7 mouse cellular contexts compared by ENCODE assay signal in genomic region chr9:111117126-111117642, GRCm38 (mm10). TPM values are rescaled to one million over a fixed set of nuclear protein-coding genes. Genes with fewer than 3 reads are reported as not detected.
DNase-seq lines count a peak whose midpoint lies in the region; ATAC-seq and TF ChIP-seq lines count a peak whose summit lies in the region.

Lrrfip2 (plus strand) TSS chr9:111117592.

- no peaks in the 10 kb centered on the region for H3K27me3 ChIP-seq in heart, embryonic 10.5 days (ENCODE audit: insufficient read depth, poor library complexity, severe bottlenecking)
- no peaks in the 10 kb centered on the region for H3K27me3 ChIP-seq in midbrain, embryonic 13.5 days

- H3K9ac ChIP-seq in midbrain, embryonic 13.5 days (replicated peaks): peak within 1 kb of the TSS; percentile 87

- no peaks in the 10 kb centered on the region; the same call in 1 of the 2 replicates for H3K4me1 ChIP-seq in cortical plate, adult 2 months (ENCODE audit: control insufficient read depth, insufficient read depth, low read length)
- H3K4me1 ChIP-seq in heart, embryonic 10.5 days: peaks cover 32% of the 10 kb centered on the region
- H3K4me1 ChIP-seq in midbrain, embryonic 13.5 days (replicated peaks): peaks cover 25% of the 10 kb centered on the region

- H3K4me3 ChIP-seq in cortical plate, adult 2 months (ENCODE audit: insufficient read depth, low read length): peak within 1 kb of the TSS; percentile 74
- H3K4me3 ChIP-seq in heart, embryonic 10.5 days: peak within 1 kb of the TSS; percentile 99
- H3K4me3 ChIP-seq in midbrain, embryonic 13.5 days (replicated peaks): peak within 1 kb of the TSS; percentile 90

- no peak for TF ChIP-seq POLR2A in cortical plate, adult 2 months (IDR thresholded peaks at IDR 0.05; ENCODE audit: extremely low read depth, insufficient read depth, low read length)

- TF ChIP-seq CTCF in cortical plate, adult 2 months (IDR thresholded peaks at IDR 0.05; ENCODE audit: extremely low read depth, insufficient read depth, low read length): no peak

- H3K36me3 ChIP-seq in heart, embryonic 10.5 days: no peaks in the 10 kb centered on the region
- H3K36me3 ChIP-seq in midbrain, embryonic 13.5 days: no peaks in the 10 kb centered on the region

- ATAC-seq in midbrain, embryonic 13.5 days: no peak

- peak within 1 kb of the TSS; percentile 40 for H3K27ac ChIP-seq in cortical plate, adult 2 months (ENCODE audit: insufficient read depth, low read length)
- peak within 1 kb of the TSS; percentile 97 for H3K27ac ChIP-seq in heart, embryonic 10.5 days
- H3K27ac ChIP-seq in midbrain, embryonic 13.5 days: peak within 1 kb of the TSS; percentile 89

- peak within 1 kb of the TSS; percentile 76 for H3K4me2 ChIP-seq in midbrain, embryonic 13.5 days (replicated peaks)

- no peaks in the 10 kb centered on the region for H3K9me3 ChIP-seq in heart, embryonic 10.5 days
- no peaks in the 10 kb centered on the region for H3K9me3 ChIP-seq in midbrain, embryonic 13.5 days

- DNase-seq in thymus, postnatal 0 days (ENCODE audit: low spot score): no peak
- no peak for DNase-seq in thymus, postnatal 4 days
- no peak for DNase-seq in heart, embryonic 10.5 days (ENCODE audit: low spot score)
- peak in 1 of 2 experiments; percentile 8 for DNase-seq in layer of hippocampus, postnatal 25 days (ENCODE audit: extremely low spot score in 1 of 2, low spot score in 1 of 2)
- DNase-seq in retina, embryonic 14.5 days (ENCODE audit: low spot score): no peak

- 28% methylated on average over 14 of the region's 14 CpGs for WGBS in heart, embryonic 10.5 days
- 38% methylated on average over 14 of the region's 14 CpGs for WGBS in midbrain, embryonic 13.5 days

RNA-seq across cellular contexts. Expression of gene Lrrfip2, which starts in this region (rescaled TPM):
- polyA plus RNA-seq in thymus, postnatal 0 days (2015; fragmentation: Nextera tagmentation; extraction: Ambion mirVana): 24.8 and 26.6 TPM in 2 replicates
- 55.5 and 59.5 TPM in 2 replicates for polyA plus RNA-seq in cortical plate, adult 2 months (2012; rRNA removed)
- 50.9 and 51.3 TPM in 2 replicates for polyA plus RNA-seq in heart, embryonic 10.5 days (2016; fragmentation: Nextera tagmentation; extraction: Ambion mirVana)
- total RNA-seq in layer of hippocampus, postnatal 25 days (2021): 10 to 100 TPM; 29.7 to 37.0 TPM
- polyA plus RNA-seq in midbrain, embryonic 13.5 days (2015; fragmentation: Nextera tagmentation; extraction: Ambion mirVana): 44.8 and 47.6 TPM in 2 replicates

Comparison
In these comparisons a context has a peak if more than half of its experiments do, and no peak if none do; other contexts are left out.
1. H3K27ac ChIP-seq: peak in every context shown above with its lines; median percentile 97 in heart, embryonic 10.5 days; 89 in midbrain, embryonic 13.5 days; 40 in cortical plate, adult 2 months.